Mouse (Mus musculus): Measurements from ENCODE around the gene Arhgef2. TPM values are rescaled to one million over a fixed set of nuclear protein-coding genes. Genes with fewer than 3 reads are reported as not detected.

Arhgef2 gene
- polyA plus RNA-seq, 1 experiment from 2014 or later, result 84.9 TPM

DNA sequence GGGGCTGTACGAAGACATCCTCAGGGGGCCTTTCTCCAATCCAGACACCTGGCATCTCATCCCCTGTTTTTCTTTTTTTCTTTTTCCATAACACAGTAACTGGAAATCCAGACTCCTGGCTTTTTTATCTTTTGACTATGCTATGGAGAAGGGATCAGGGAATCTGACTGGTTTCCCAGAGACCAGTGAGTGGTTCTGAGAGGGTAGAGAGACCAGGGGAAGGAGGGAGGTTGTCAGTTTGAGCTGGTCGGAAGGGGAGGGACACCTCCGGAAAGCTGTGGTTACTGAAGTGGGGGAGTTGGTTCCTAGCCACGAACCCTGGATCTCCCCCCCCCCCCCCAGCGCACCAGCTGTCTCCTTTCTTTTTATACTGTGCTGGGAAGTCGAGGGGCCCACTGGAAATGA lies 17.2 kb downstream of the Arhgef2 start:
- Histone ChIP-seq H3K9me3 (no peaks in the 10 kb centered on the region), H3K27me3 (no peaks in the 10 kb centered on the region), H3K4me1 (peaks cover 51% of the 10 kb centered on the region), H3K9ac (peak overlapping the region; percentile 90), H3K4me3 (peak overlapping the region; percentile 83), H3K27ac (peak overlapping the region; percentile 97), H3K4me2 (peak overlapping the region; percentile 79), H3K36me3 (peaks cover 8% of the 10 kb centered on the region; the same call in 1 of the 2 replicates)
- 2% methylated on average over 4 of the region's 6 CpGs for WGBS
- no peak for ATAC-seq (ENCODE audit: insufficient number of reproducible peaks, low FRiP score, low TSS enrichment, low read depth)

DNA sequence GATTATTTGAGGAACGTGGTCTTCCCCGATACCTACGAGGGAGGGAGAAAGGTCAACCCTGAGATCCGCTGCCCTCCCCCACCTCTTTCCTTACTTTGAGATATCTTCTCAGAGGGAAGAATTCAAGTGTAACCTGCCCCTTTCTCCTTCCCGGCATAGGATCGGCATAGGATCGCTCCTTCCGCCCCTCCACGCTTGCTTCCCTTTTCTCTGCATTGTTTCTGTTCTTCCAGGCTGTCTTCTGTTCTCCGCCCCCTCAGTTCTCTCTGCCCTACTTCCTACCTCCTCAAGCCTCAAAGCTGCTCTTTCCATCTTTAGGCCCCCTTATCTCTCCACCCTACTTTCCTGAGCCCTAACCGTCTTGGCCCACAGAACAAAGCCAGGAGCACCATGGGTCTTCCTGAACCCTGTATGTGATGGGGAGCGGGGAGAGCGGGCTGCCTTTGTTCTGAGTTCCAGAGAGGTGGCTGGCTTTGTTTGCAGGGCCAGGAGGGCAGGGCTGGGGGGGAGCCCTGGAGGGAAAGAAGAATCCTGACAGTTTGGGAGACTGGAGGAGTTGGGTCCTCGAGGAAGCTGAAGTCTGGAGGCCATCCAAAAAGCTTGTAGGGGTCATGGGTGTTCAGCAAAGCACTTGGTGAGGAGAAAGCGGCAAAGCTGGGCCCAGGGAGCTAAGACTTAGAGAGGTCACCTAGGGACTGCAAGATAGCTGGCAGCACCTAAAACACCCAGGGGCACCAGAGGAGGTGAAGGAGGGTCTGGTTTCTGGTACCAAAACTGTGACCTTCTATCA lies 17.8 kb downstream of the Arhgef2 start:
- no peak for ATAC-seq (ENCODE audit: insufficient number of reproducible peaks, low FRiP score, low TSS enrichment, low read depth)
- Histone ChIP-seq H3K4me2 (peak overlapping the region; percentile 79), H3K4me1 (peaks cover 51% of the 10 kb centered on the region), H3K9me3 (no peaks in the 10 kb centered on the region), H3K36me3 (peaks cover 8% of the 10 kb centered on the region; the same call in 1 of the 2 replicates), H3K9ac (peak overlapping the region; percentile 90), H3K27ac (peak overlapping the region; percentile 97), H3K4me3 (peak overlapping the region; percentile 83), H3K27me3 (no peaks in the 10 kb centered on the region)
- 6% methylated on average over 15 of the region's 15 CpGs for WGBS

DNA sequence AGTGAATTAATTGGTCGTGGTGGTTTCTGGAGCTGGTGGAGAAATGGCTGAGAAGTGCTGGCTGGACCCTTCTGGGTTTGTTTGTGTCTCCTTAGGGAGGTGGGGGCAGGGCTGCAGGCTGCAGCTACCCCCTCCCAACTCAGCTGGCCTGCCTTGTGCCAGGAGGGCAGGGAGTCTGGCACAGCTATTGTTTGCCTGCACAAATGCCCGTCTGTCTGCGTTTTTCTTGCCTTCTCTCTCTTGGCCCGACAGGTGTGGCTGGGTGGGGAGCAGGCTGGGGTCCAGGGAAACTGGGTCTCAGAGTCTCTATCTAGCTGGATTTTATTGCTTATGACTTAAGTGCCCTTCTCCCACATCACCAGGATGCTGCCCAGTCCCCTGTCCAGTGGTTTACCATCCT lies 18.6 kb downstream of the Arhgef2 start:
- 31% methylated on average over 4 of the region's 4 CpGs for WGBS
- Histone ChIP-seq H3K9me3 (no peaks in the 10 kb centered on the region), H3K4me1 (peaks cover 52% of the 10 kb centered on the region), H3K4me2 (peak overlapping the region; percentile 79), H3K9ac (no peak overlapping the region; the same call in 1 of the 2 replicates), H3K27me3 (no peaks in the 10 kb centered on the region), H3K4me3 (peak overlapping the region; percentile 83), H3K36me3 (peaks cover 11% of the 10 kb centered on the region; the same call in 1 of the 2 replicates), H3K27ac (peak overlapping the region; percentile 97)
- no peak for ATAC-seq (ENCODE audit: insufficient number of reproducible peaks, low FRiP score, low TSS enrichment, low read depth)

DNA sequence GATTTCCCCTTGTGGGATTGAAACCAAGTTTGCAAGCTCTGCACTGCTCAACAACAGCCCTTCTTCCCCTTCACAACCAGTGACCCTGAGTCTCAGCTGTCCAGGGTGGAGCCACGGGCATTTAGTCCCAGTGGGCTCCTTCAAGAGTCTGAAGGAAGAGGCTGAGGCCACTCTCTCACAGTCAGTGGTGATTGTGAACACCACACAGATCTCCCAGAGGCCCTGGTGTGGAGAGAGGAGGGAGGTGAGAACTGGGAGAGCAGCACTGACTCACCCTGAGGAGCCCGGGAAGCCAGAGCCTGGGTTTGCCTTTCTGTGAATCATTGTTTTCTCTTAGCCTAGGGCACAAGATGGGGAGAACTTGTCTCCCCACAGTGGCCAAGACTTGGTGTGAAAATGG lies 19.2 kb downstream of the Arhgef2 start:
- H3K4me2 ChIP-seq, result 0 out of 2 replicates have a peak overlapping the region, but pooled peaks have one; percentile 4
- H3K27ac ChIP-seq, result peak overlapping the region; percentile 97
- no peak overlapping the region for H3K9ac ChIP-seq
- no peaks in the 10 kb centered on the region for H3K27me3 ChIP-seq
- peaks cover 17% of the 10 kb centered on the region for H3K36me3 ChIP-seq
- H3K4me1 ChIP-seq, result peaks cover 51% of the 10 kb centered on the region
- ATAC-seq (ENCODE audit: insufficient number of reproducible peaks, low FRiP score, low TSS enrichment, low read depth), result no peak
- H3K4me3 ChIP-seq, result 0 out of 2 replicates have a peak overlapping the region, but pooled peaks have one; percentile 83
- WGBS, result 47% methylated on average over 2 of the region's 2 CpGs
- no peaks in the 10 kb centered on the region for H3K9me3 ChIP-seq

DNA sequence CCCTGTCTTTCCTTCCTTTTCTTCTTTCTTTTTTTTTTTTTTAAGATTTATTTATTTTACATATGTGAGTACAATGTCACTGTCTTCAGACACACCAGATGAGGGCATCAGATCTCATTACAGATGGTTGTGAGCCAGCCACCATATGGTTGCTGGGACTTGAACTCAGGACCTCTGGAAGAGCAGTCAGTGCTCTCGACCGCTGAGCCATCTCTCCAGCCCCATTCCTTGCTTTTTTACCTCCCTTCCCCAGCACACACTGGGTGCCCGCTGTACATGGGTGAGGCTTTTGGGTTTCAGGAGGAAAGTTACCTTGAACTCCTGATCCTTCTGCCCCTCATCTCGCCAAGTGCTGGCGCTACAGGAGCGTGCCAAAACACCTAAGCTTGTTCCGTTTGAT lies 19.8 kb downstream of the Arhgef2 start:
- Histone ChIP-seq H3K4me1 (peaks cover 46% of the 10 kb centered on the region), H3K27me3 (no peaks in the 10 kb centered on the region), H3K4me3 (no peak overlapping the region), H3K9me3 (no peaks in the 10 kb centered on the region), H3K27ac (peak overlapping the region; percentile 97; the same call in 1 of the 2 replicates), H3K9ac (no peak overlapping the region), H3K36me3 (peaks cover 23% of the 10 kb centered on the region), H3K4me2 (no peak overlapping the region)
- no peak for ATAC-seq (ENCODE audit: insufficient number of reproducible peaks, low FRiP score, low TSS enrichment, low read depth)
- 91% methylated on average over 7 of the region's 7 CpGs for WGBS

DNA sequence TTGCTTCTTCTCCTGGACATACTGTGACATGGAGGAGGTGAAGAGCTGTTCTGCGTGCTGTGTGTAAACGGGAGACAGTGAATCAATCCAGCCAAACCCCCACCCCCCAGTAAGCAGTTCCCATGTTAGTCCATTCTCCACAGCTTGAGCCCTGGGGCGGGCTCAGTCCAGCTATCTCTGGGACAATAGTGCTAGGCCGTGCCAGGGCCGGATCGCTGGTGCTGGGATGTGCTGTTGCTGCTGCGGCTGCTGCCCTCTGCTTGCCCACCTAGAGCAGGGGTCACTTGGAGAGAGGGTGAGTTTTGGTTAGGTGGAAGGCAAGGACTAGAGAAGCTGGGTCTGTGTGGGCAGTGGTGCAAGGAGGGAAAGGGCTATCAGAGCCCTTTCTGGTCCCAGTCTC lies 20.6 kb downstream of the Arhgef2 start:
- no peaks in the 10 kb centered on the region for H3K9me3 ChIP-seq
- H3K36me3 ChIP-seq, result peaks cover 31% of the 10 kb centered on the region
- peaks cover 42% of the 10 kb centered on the region for H3K4me1 ChIP-seq
- no peaks in the 10 kb centered on the region for H3K27me3 ChIP-seq
- no peak for ATAC-seq (ENCODE audit: insufficient number of reproducible peaks, low FRiP score, low TSS enrichment, low read depth)
- 78% methylated on average over 7 of the region's 7 CpGs for WGBS
- no peak overlapping the region for H3K4me3 ChIP-seq
- no peak overlapping the region for H3K27ac ChIP-seq
- H3K4me2 ChIP-seq, result no peak overlapping the region
- no peak overlapping the region for H3K9ac ChIP-seq

DNA sequence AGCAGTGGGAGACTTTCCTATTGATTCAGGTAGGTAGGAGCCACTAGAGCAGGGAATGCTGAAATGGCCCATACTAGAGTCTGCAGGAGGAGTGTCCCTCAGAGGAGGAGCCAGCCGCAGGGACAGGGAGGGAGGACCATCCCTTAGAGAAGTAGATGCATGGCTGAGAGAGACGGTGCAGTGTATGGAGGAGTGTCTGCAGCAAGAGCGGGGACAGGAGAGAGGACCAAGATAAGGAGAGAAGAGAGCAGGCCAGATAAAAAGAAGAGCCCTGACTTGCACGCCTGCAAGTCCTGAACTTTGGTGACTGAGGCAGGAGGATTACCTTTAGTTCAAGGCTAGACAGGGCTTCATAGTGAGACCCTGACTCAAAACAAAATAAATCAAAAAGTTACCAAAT lies 21.3 kb downstream of the Arhgef2 start:
- no peak for ATAC-seq (ENCODE audit: insufficient number of reproducible peaks, low FRiP score, low TSS enrichment, low read depth)
- Histone ChIP-seq H3K36me3 (peaks cover 39% of the 10 kb centered on the region), H3K27ac (no peak overlapping the region), H3K9me3 (no peaks in the 10 kb centered on the region), H3K4me2 (no peak overlapping the region), H3K4me3 (no peak overlapping the region), H3K9ac (no peak overlapping the region), H3K4me1 (peaks cover 41% of the 10 kb centered on the region), H3K27me3 (no peaks in the 10 kb centered on the region)
- 59% methylated on average over 4 of the region's 4 CpGs for WGBS

DNA sequence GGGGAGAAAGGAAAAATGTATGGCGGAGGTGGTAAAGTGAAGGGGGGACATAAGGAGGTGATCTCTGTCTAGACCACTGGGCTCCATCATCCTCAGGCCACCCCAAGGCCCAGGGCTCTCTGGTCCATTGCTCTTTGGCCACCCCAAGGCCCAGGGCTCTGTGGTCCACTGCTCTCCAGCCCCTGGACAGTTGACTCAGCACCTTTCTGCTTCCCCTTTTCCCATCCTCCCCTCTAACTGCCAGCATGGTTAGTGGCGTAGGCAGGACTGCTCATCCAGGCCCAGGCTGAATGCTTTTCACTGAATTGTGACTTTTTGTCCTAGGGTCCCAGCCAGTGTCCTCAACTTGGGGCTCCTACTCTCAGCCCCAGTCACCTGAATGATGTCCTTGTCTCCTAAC lies 21.8 kb downstream of the Arhgef2 start:
- 0 out of 2 replicates have a peak overlapping the region, but pooled peaks have one; percentile 38 for H3K27ac ChIP-seq
- H3K36me3 ChIP-seq, result peaks cover 43% of the 10 kb centered on the region
- no peaks in the 10 kb centered on the region for H3K27me3 ChIP-seq

DNA sequence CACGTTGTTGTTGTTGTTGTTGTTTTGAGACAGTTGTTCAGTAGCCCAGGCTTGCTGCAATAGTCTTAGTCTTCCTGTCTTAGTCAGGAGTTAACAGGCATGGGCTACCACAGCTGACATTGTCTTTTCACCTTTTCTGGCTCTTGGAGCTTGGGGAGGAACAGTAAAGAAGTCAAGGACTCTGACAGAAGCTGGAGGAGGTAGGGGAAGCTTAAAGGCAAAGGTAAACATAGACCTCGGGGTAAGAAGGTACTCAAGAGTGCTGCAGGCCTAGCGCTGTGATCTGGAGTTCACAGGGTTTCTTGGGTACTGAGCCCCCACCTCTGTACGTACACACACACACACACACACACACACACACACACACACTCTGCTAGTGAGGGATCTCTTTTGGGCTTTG lies 23.0 kb downstream of the Arhgef2 start:
- 76% methylated on average over 4 of the region's 4 CpGs for WGBS
- Histone ChIP-seq H3K27me3 (no peaks in the 10 kb centered on the region), H3K36me3 (peaks cover 55% of the 10 kb centered on the region), H3K27ac (no peak overlapping the region), H3K4me3 (no peak overlapping the region), H3K4me1 (peaks cover 30% of the 10 kb centered on the region), H3K9ac (no peak overlapping the region), H3K4me2 (no peak overlapping the region), H3K9me3 (no peaks in the 10 kb centered on the region)
- no peak for ATAC-seq (ENCODE audit: insufficient number of reproducible peaks, low FRiP score, low TSS enrichment, low read depth)

More for the DNA sequence above, 21.8 kb downstream of the Arhgef2 start:
- Histone ChIP-seq H3K9ac (no peak overlapping the region), H3K4me1 (peaks cover 37% of the 10 kb centered on the region), H3K9me3 (no peaks in the 10 kb centered on the region), H3K4me3 (no peak overlapping the region), H3K4me2 (no peak overlapping the region)
- 89% methylated on average over 2 of the region's 2 CpGs for WGBS
- no peak for ATAC-seq (ENCODE audit: insufficient number of reproducible peaks, low FRiP score, low TSS enrichment, low read depth)

DNA sequence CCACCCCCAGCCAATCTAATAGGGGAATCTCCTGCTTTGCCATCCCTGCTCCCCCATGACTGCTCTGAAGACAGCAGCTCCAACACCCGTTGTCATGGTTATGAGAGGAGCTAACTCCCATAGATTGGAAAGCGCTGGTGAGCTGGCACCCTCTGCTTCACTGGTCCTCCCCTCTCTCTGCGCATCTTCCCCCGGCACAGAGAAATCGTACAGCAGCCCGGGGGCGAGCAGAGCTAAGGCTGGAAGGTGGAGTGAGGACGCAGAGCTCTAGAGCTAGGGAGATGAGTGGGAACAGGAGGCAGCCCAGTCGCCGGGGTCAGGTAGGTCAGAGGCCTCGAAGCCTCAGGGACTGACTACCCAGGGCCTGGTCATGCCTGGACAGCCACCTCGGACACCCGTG lies 23.5 kb downstream of the Arhgef2 start:
- Histone ChIP-seq H3K9ac (no peak overlapping the region), H3K9me3 (no peaks in the 10 kb centered on the region), H3K36me3 (peaks cover 60% of the 10 kb centered on the region), H3K4me1 (peaks cover 26% of the 10 kb centered on the region), H3K4me2 (no peak overlapping the region), H3K27ac (peak overlapping the region; percentile 35; the same call in 1 of the 2 replicates), H3K4me3 (no peak overlapping the region), H3K27me3 (no peaks in the 10 kb centered on the region)
- 71% methylated on average over 13 of the region's 13 CpGs for WGBS
- ATAC-seq (ENCODE audit: insufficient number of reproducible peaks, low FRiP score, low TSS enrichment, low read depth), result no peak

DNA sequence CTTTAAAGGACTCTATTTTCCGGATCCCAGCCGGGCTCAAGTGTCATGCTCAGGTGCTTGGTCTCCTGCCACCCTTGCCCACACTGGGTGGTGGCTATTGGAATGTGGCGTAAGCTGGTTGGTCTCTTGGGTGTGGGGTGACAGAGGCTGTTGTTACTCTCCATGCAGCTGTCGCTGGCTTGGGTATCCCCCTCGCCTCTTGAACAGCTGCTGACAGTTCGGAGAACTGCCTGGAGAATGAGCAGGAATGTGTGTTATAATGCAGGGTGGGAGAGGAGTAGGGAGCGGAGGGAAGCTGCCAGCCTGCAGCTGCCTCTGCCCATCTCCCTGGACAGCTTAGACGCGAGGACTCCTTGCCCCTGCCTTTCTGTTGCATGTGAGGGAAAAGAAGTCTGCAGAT lies 24.3 kb downstream of the Arhgef2 start:
- Histone ChIP-seq H3K27me3 (no peaks in the 10 kb centered on the region), H3K9me3 (no peaks in the 10 kb centered on the region), H3K4me2 (no peak overlapping the region), H3K9ac (no peak overlapping the region), H3K36me3 (peaks cover 68% of the 10 kb centered on the region), H3K27ac (peak overlapping the region; percentile 54), H3K4me1 (peaks cover 18% of the 10 kb centered on the region), H3K4me3 (no peak overlapping the region)
- ATAC-seq (ENCODE audit: insufficient number of reproducible peaks, low FRiP score, low TSS enrichment, low read depth), result peak; percentile 68
- 72% methylated on average over 9 of the region's 9 CpGs for WGBS

DNA sequence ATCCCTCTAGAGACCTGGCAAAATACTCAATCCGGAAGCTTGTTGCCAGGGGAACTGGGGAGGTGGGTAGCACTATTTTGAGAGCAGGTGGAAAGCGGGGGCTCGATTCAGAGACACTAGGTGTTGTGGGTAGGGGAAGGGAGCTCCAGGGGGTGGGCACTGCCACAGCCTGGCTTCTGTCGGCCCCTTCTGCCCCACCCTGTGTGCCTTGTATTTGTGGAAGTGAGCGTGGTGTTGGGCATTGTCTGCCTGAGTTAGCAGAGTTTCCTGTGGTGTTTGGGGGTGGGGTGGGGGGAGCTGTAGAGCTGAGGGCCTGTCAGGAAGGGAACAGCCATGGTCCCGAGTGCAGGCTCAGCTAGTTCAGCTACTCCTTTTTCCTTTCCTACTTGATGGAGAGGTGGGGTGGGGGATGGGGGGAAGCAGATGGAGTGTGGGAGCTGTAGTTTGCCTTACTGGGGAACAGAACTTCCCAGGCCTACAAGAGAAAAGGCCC lies 25.1 kb downstream of the Arhgef2 start:
- WGBS, result 74% methylated on average over 6 of the region's 6 CpGs
- 0 out of 2 replicates have a peak, but pooled peaks have one; percentile 10 for ATAC-seq (ENCODE audit: insufficient number of reproducible peaks, low FRiP score, low TSS enrichment, low read depth)
- Histone ChIP-seq H3K4me2 (no peak overlapping the region), H3K27ac (peak overlapping the region; percentile 54; the same call in 1 of the 2 replicates), H3K9ac (no peak overlapping the region), H3K4me3 (no peak overlapping the region), H3K9me3 (no peaks in the 10 kb centered on the region), H3K36me3 (peaks cover 77% of the 10 kb centered on the region), H3K27me3 (no peaks in the 10 kb centered on the region), H3K4me1 (peaks cover 13% of the 10 kb centered on the region)
